Mouse (Mus musculus) megakaryocyte, embryonic 14.5 days (primary cell): ENCODE data around the gene Shc3. TPM values are rescaled to one million over a fixed set of nuclear protein-coding genes. Genes with fewer than 3 reads are reported as not detected.

ENCODE experiments used
- H3K27me3 ChIP-seq: replicated peaks from 2 replicates; pipeline ENCODE3; 2012; ENCODE audit warnings: inconsistent platforms
- H3K36me3 ChIP-seq: replicated peaks from 2 replicates; pipeline ENCODE3; 2012; ENCODE audit warnings: low read length, inconsistent platforms, mixed read lengths
- H3K4me1 ChIP-seq: 2 replicates; pipeline ENCODE4 v1.6.1; 2012; ENCODE audit warnings: inconsistent platforms
- H3K4me3 ChIP-seq: replicated peaks from 2 replicates; pipeline ENCODE3; 2012; ENCODE audit warnings: moderate library complexity, mild to moderate bottlenecking, inconsistent platforms
- H3K9me3 ChIP-seq: 2 replicates; pipeline ENCODE4 v1.6.1; 2012; ENCODE audit warnings: inconsistent platforms
- FLI1 ChIP-seq: IDR thresholded peaks from 2 replicates; pipeline ENCODE4 v1.6.1; 2012; ENCODE audit warnings: low read length, inconsistent platforms, mixed read lengths
- GATA1 ChIP-seq: IDR thresholded peaks from 3 replicates; pipeline ENCODE4 v1.6.1; 2012; ENCODE audit warnings: mixed read lengths, low read length, inconsistent platforms, borderline replicate concordance
- polyA plus RNA-seq: library from polyadenylated mRNA; stranded (reverse); fragments of >175 nt; gene quantifications from 2 replicates; pipeline ENCODE4 v1.2.3, GENCODE M21; 2012; ENCODE audit warnings: low replicate concordance; ENCODE audit not compliant: insufficient read depth

Shc3 gene
- polyA plus RNA-seq, 1 experiment: not detected

GRCm38 (mm10) chr13:51425662-51426443, 143.4 kb downstream of the Shc3 start:
- TF ChIP-seq FLI1 (no peak), GATA1 (no peak)
- H3K9me3 ChIP-seq: peaks cover 9% of the 10 kb centered on the region; the same call in 1 of the 2 replicates
- no peaks in the 10 kb centered on the region for H3K36me3 ChIP-seq
- H3K27me3 ChIP-seq: no peaks in the 10 kb centered on the region
- H3K4me3 ChIP-seq: no peak overlapping the region
- no peaks in the 10 kb centered on the region for H3K4me1 ChIP-seq

GRCm38 (mm10) chr13:51424647-51425046, 144.6 kb downstream of the Shc3 start:
- Histone ChIP-seq H3K4me3 (peak overlapping the region; percentile 38), H3K27me3 (no peaks in the 10 kb centered on the region), H3K9me3 (peaks cover 9% of the 10 kb centered on the region; the same call in 1 of the 2 replicates), H3K36me3 (no peaks in the 10 kb centered on the region), H3K4me1 (no peaks in the 10 kb centered on the region)
- TF ChIP-seq FLI1 (no peak), GATA1 (no peak)

GRCm38 (mm10) chr13:51423647-51424046, 145.6 kb downstream of the Shc3 start:
- peaks cover 5% of the 10 kb centered on the region; the same call in 1 of the 2 replicates for H3K4me1 ChIP-seq
- TF ChIP-seq GATA1: no peak
- TF ChIP-seq FLI1: no peak
- H3K4me3 ChIP-seq: no peak overlapping the region
- peaks cover 9% of the 10 kb centered on the region; the same call in 1 of the 2 replicates for H3K9me3 ChIP-seq
- H3K36me3 ChIP-seq: no peaks in the 10 kb centered on the region
- H3K27me3 ChIP-seq: peaks cover 5% of the 10 kb centered on the region

- TF ChIP-seq GATA1 (no peak), FLI1 (no peak)
- Histone ChIP-seq H3K27me3 (peaks cover 7% of the 10 kb centered on the region), H3K4me1 (peaks cover 11% of the 10 kb centered on the region; the same call in 1 of the 2 replicates), H3K4me3 (no peak overlapping the region), H3K36me3 (no peaks in the 10 kb centered on the region), H3K9me3 (peaks cover 3% of the 10 kb centered on the region)
Observed at GRCm38 (mm10) chr13:51420861-51421260, 148.4 kb downstream of the Shc3 start.

DNA sequence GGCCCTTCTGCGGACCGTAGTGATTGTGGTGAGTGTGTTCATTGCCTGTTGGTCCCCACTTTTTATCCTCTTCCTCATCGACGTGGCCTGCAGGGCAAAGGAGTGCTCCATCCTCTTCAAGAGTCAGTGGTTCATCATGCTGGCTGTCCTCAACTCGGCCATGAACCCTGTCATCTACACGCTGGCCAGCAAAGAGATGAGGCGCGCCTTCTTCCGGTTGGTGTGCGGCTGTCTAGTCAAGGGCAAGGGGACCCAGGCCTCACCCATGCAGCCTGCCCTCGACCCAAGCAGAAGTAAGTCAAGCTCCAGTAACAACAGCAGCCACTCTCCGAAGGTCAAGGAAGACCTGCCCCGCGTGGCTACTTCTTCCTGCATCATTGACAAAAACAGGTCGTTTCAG, 149.7 kb downstream of the Shc3 start:
- no peaks in the 10 kb centered on the region for H3K36me3 ChIP-seq
- H3K4me3 ChIP-seq: peak overlapping the region; percentile 17
- no peak for TF ChIP-seq FLI1
- TF ChIP-seq GATA1: no peak
- H3K27me3 ChIP-seq: peaks cover 7% of the 10 kb centered on the region
- peaks cover 16% of the 10 kb centered on the region for H3K9me3 ChIP-seq
- H3K4me1 ChIP-seq: peaks cover 11% of the 10 kb centered on the region; the same call in 1 of the 2 replicates

DNA sequence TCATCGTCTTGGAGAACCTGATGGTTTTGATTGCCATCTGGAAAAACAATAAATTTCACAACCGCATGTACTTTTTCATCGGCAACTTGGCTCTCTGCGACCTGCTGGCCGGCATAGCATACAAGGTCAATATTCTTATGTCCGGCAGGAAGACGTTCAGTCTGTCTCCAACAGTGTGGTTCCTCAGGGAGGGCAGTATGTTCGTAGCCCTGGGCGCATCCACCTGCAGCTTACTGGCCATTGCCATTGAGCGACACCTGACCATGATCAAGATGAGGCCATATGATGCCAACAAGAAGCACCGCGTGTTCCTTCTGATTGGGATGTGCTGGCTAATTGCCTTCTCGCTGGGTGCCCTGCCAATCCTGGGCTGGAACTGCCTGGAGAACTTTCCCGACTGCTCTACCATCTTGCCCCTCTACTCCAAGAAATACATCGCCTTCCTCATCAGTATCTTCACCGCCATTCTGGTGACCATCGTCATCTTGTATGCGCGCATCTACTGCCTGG, 150.2 kb downstream of the Shc3 start:
- H3K9me3 ChIP-seq: peaks cover 18% of the 10 kb centered on the region
- H3K36me3 ChIP-seq: no peaks in the 10 kb centered on the region
- TF ChIP-seq GATA1 (no peak), FLI1 (no peak)
- peaks cover 11% of the 10 kb centered on the region; the same call in 1 of the 2 replicates for H3K4me1 ChIP-seq
- peaks cover 7% of the 10 kb centered on the region for H3K27me3 ChIP-seq
- peak overlapping the region; percentile 38 for H3K4me3 ChIP-seq

DNA sequence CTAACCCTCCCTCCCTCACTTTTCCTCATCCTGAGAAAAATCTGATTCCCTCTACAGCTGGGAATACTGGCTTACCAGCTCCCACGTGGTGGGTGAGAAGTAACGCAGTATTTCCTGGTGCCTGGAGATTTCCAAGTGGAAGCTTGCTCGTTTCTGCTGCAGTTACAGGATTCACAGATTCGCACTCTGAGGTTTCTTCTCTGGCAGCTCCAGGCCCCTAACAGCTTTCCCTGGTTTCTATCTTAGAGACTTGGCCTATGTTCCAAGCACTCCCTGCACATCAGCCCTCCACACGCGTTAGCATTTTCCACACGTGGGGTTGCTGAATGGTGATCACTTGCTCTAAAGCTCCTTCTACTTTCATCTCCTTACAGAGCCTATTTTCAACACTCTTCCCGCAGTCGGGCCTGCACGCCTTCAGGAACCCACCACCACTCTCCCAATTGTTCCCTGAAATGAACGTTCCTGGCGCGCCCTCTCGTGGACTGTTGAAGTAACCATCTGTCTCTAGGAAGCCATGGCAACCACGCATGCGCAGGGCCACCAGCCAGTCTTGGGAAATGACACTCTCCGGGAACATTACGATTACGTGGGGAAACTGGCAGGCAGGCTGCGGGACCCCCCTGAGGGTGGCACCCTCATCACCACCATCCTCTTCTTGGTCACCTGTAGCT, 150.8 kb downstream of the Shc3 start:
- peaks cover 18% of the 10 kb centered on the region for H3K9me3 ChIP-seq
- peaks cover 7% of the 10 kb centered on the region for H3K27me3 ChIP-seq
- H3K36me3 ChIP-seq: no peaks in the 10 kb centered on the region
- H3K4me1 ChIP-seq: peaks cover 11% of the 10 kb centered on the region; the same call in 1 of the 2 replicates
- TF ChIP-seq GATA1: no peak
- no peak for TF ChIP-seq FLI1
- H3K4me3 ChIP-seq: peak overlapping the region; percentile 38

DNA sequence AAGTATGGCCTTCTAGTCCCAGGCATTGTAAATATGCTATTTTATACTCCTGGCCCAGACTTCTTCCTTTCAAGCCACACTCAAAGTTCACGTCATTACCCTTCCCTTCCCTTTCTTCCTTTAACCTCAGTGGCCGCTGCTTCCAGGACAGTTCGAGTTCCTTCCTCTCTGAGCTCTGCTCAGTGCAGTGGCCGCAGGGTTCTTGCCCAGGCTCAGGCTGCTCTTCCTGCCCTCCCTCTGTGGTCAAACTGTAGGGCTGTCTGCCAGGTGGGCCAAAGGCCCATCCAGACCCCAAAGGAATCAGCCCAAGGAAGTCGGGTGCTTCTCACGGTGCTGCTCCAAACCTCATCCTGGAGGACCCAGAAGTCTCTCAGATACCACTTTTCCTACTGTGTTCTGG, 151.4 kb downstream of the Shc3 start:
- Histone ChIP-seq H3K4me1 (peaks cover 11% of the 10 kb centered on the region; the same call in 1 of the 2 replicates), H3K4me3 (no peak overlapping the region), H3K9me3 (peaks cover 18% of the 10 kb centered on the region), H3K36me3 (no peaks in the 10 kb centered on the region), H3K27me3 (peaks cover 7% of the 10 kb centered on the region)
- TF ChIP-seq FLI1: no peak

DNA sequence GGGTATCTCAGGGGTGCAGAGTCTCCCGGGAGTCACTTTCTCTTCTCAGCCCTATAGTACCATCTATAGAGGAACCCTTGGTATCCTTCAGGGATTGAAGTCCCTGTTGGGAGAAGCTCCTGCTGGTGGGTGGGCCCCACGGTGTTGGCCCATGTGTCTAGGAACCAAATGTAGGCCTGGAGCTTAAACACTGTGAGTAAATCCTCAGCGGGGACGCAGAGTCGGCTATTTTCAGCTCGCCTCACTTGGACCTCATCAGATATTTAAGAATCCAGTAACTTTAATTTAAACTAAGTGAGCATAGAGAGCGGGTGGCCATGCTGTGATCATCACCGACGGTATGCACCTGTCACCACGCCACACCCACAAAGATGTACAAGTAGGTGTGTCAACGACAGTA, 152.5 kb downstream of the Shc3 start:
- peaks cover 18% of the 10 kb centered on the region for H3K9me3 ChIP-seq
- no peaks in the 10 kb centered on the region for H3K36me3 ChIP-seq
- H3K4me1 ChIP-seq: peaks cover 11% of the 10 kb centered on the region; the same call in 1 of the 2 replicates

More for the DNA sequence above, 152.5 kb downstream of the Shc3 start:
- H3K4me3 ChIP-seq: no peak overlapping the region
- peaks cover 8% of the 10 kb centered on the region for H3K27me3 ChIP-seq
- TF ChIP-seq FLI1 (no peak), GATA1 (no peak)
